Mouse (Mus musculus): ENCODE data around the gene Tnrc18. TPM values are rescaled to one million over a fixed set of nuclear protein-coding genes. Genes with fewer than 3 reads are reported as not detected.
"Not testable (repeated sequence)": the region's sequence is repeated elsewhere in the genome, so short reads cannot be mapped to it uniquely, and the experiment has no call there.

Gene Tnrc18
- 27.3 and 30.2 TPM in 2 replicates for total RNA-seq (2015)
- total RNA-seq (2017) = 10.9 and 14.5 TPM in 2 replicates

DNA sequence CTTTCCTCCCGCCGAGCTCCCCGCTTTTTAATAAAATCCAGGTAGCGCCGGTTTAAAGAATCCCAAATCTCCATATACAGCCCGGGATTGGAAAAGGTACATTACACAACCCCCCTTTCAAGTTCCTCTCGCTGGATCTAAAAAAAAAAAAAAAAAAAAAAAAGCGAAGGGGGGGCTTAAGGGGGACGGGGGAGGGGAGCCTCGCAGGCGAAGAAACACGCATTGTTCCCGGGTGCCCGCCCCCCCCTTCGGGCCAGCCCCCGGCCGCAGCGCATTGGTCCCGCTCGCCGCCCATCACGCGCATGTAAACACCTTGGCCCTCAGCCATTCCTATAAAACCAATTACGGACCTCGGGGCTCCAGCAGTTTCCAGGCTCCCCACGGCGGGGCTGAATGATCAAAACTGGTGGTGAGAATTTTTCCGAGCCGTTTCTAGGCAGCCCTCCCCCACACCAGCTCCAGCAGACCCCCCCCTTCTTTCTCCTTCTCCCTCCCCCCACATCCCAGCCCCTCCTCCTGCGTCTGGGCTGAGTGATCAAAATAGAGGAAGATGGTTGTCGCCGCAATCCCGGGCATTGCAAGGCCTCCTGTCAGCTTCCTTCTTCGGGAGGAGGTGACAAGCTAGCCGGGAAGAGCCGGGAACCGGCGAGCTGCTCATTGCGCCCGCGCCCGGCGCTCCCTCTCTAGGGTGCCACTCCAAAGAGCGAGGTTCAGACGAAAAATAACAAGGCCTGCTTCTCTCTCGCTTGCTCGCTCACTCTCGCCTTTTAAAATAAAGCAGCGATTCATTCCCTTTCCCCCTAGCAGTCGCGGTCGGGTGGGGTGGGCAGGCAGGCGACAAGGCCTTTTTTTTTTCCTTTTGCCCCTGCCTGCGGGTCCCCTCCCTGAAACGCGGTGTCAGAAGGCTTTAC, at the start of gene Tnrc18:
TSS of gene Tnrc18 (minus strand) at position 139 of the 911 bp plus-strand sequence.
- peak; percentile 39 for ATAC-seq (replicated peaks; ENCODE audit: poor library complexity)

- ATAC-seq (replicated peaks; ENCODE audit: poor library complexity) = peak; percentile 77
Observed at GRCm38 (mm10) chr5:142857763-142858229, 40.3 kb upstream of the Tnrc18 start.

GRCm38 (mm10) chr5:142856408-142856807, 38.9 kb upstream of the Tnrc18 start:
- no peak for ATAC-seq (replicated peaks; ENCODE audit: poor library complexity)

DNA sequence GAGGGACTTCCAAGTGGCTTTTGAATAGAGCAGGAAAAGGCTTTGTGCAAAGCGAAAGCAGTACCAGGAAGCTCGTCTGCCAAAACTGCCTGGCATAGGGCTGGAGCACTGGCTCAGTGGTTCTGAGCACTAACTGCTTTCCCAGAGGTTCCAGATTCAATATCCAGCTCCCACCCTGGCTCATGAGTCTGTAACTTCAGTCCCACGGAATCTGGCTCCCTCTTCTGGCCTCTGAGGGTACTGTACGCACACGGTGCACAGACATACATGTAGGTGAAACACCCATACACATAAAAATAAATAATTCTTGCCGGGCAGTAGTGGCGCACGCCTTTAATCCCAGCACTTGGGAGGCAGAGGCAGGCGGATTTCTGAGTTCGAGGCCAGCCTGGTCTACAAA, 37.4 kb upstream of the Tnrc18 start:
- peak; percentile 30; the same call in 1 of the 2 replicates for ATAC-seq (replicated peaks; ENCODE audit: poor library complexity)

GRCm38 (mm10) chr5:142853585-142853984, 36.1 kb upstream of the Tnrc18 start:
- no peak for ATAC-seq (replicated peaks; ENCODE audit: poor library complexity)

DNA sequence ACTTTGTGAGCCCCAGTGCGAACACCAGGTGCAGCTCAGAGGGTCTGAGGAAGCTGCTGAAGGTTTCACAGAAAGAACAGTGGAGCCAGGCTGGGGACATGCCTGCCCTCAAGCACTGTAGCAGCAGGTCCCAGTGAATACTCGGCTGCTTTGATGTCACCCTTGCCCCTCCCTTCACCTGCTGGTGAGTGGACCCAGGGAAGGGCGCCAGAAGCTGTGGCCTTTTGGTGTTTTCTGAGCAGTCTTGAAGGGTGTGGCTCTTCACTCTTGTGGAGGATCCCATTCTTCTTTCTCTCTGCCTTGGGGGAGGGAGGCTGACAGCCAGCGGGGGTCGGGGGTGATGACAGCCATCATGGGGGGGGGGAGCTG, 34.2 kb upstream of the Tnrc18 start:
- no peak for ATAC-seq (replicated peaks; ENCODE audit: poor library complexity)

- ATAC-seq (replicated peaks; ENCODE audit: poor library complexity) = no peak
Observed at GRCm38 (mm10) chr5:142850916-142851680, 33.6 kb upstream of the Tnrc18 start.

GRCm38 (mm10) chr5:142850476-142850875, 33.0 kb upstream of the Tnrc18 start:
- no peak for ATAC-seq (replicated peaks; ENCODE audit: poor library complexity)

GRCm38 (mm10) chr5:142848911-142849310, 31.4 kb upstream of the Tnrc18 start:
- no peak for ATAC-seq (replicated peaks; ENCODE audit: poor library complexity)

DNA sequence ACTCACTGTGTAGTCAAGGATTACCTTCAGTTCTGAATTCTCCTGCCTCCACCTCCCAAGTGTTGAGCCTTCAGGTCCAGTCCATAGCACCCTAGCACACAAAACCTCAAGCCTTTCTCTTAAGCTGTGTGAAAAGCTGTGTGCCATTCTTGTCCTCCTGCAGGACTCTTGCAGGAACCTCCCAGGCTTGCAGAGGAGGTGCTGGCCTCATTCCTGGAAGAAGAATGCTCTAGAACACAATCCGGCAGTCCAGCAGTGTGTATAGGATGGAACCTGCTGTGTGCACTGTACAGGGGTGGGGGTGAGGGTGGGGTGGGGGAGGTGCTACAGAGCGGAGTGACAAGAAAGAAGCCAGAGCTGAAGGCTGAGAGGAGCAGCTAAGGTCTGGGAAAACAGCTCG, 30.7 kb upstream of the Tnrc18 start:
- no peak for ATAC-seq (replicated peaks; ENCODE audit: poor library complexity)

DNA sequence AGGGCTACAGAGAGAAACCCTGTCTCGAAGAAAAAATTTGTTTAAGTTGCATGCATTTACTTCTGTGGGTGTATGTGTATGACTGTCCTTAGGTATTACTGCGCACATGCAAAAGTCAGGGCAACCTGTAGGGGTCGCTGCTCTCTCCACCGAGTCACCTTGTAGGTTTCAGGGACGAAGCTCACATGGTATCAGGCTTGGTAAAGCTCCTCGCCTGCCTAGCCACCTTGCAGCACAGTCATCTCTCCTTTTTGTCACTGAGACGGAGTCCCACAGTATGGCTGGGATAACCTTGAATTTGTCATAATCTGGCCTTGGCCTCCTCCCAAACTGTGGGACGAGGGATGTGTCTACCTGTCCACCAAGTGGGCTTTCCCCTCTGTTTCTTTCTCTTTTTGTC, 27.0 kb upstream of the Tnrc18 start:
- peak; percentile 83 for ATAC-seq (replicated peaks; ENCODE audit: poor library complexity)

GRCm38 (mm10) chr5:142842137-142842642, 24.7 kb upstream of the Tnrc18 start:
- no peak for ATAC-seq (replicated peaks; ENCODE audit: poor library complexity)

DNA sequence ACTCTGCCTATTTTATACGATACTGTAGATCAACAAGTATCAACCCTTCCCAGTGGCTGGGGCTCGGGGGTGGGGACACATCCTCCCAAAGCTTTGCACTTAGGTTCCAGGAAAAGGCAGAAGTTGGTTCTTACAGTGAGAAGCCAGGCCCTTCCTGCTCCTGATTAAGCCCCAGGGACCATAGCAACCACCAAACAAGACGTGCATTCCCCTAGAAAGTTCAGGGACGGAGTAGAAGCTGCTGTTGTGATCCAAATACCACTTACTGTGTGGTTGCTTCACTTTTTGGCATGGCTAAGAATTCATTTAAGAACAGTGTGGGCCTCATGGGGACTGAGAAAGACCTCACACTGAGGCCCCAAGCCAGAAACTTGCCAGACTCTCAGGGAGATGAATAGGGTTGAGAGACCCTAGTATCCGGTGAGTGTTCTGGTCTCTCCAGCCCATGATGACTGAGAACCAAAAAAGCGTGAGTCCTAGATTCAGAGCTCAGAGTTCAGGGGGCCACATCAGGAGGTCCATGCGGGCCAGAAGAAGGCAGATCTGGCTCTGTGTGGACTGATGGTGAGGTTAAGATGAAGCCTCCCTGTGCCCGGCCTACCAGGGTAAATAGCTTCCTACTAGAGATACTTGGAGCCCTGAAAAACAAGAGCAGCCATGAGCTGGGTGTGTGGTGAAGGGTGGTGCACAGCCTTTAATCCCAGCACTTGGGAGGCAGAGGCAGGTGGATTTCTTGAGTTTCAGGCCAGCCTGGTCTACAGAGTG, 24.1 kb upstream of the Tnrc18 start:
- ATAC-seq (replicated peaks; ENCODE audit: poor library complexity) = no peak

DNA sequence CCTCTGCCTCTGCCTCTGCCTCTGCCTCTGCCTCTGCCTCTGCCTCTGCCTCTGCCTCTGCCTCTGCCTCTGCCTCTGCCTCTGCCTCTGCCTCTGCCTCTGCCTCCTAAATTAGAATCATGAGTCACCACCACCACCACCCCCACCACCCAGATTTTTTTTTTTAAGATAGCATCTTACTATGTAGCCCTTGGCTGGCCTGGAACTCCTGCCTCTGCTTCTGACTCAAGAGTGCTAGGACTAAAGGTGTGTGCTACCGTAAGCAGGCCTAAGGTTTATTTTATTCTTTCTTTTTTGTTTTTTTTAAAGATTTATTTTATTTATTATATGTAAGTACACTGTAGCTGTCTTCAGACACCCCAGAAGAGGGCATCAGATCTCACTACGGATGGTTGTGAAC, 20.0 kb upstream of the Tnrc18 start:
- ATAC-seq (replicated peaks; ENCODE audit: poor library complexity) = not testable (repeated sequence)

DNA sequence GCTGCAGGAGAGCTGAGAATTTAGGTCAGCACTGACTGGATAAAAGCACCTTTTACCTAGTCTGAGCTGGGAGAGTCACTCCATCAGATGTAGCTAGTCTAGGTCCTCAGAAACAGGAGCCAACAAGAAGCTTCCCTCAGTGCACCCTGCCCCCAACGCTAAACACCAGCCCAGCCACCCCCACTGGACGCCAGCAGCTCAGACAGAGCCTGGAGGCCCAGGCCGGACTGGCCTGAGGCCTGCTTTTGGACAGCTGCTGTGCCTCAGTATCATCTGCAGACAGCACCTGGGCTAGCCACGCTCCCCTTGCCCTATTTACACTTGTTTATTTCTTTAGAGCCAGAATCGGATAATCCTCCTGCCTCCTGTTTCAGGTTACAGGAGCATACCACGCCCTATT, 19.4 kb upstream of the Tnrc18 start:
- no peak for ATAC-seq (replicated peaks; ENCODE audit: poor library complexity)

DNA sequence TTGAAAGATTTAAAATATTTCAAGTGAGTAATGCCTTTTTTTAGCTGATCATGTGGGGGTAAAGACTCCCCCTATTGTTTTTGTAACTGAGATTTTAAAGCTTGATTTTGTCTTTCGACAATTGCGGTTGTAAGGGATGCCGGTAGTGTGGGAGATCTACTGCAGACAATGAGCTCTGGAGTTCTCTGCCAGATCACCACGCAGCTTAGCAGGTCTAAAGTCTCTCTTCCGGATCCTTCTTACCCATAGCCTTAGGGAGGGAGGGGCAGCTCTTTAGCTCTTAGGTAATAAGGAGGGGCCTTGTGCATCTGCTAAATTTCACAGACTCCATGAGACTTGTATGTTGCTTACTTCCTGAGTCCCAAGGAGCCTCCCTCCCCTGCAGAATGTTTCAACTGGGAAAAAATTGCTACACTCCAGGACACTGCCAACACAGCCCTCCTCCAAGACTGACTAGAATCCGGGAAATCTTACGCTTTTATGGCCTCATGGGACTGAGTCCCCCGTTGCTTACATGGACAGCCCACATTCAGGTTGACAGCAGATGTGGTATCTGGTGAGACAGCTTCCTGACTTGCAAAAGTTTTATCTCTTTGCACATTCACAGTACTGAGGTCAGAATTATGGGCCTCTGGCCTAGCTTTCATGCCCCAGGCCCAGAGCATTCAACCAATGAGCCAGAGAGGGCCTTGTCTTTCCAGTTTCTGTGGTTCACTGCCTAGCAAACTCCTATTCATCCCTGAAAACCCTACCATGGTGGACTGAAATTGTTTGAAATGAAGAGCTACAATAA, 16.4 kb upstream of the Tnrc18 start:
- 0 out of 2 replicates have a peak, but pooled peaks have one; percentile 11 for ATAC-seq (replicated peaks; ENCODE audit: poor library complexity)

DNA sequence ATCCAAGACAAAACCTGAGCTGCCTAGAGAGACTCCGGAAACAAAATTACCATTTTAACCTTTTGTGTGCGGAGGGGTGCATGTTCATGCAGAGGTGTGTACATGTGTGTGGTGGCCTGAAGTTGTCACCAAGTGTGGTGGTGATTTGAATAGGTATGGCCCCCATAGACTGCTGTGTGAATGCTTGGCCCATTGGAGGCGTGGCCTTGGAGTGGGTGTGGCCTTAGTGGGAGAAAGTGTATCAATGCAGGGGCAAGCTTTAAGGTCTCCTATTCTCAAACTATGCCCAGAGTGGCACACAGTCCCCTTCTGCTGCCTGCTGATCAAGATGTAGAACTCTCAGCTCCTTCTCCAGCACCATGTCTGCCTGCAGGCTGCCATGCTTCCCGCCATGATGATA, 8.7 kb upstream of the Tnrc18 start:
- ATAC-seq (replicated peaks; ENCODE audit: poor library complexity) = no peak

GRCm38 (mm10) chr5:142825665-142826064, 8.2 kb upstream of the Tnrc18 start:
- ATAC-seq (replicated peaks; ENCODE audit: poor library complexity) = no peak

GRCm38 (mm10) chr5:142824091-142824490, 6.6 kb upstream of the Tnrc18 start:
- no peak for ATAC-seq (replicated peaks; ENCODE audit: poor library complexity)

All from megakaryocyte progenitor cell, adult 5-6 weeks (primary cell).